Mouse (Mus musculus) midbrain, embryonic 16.5 days (tissue): Measurements from ENCODE around the gene A830018L16Rik. TPM values are rescaled to one million over a fixed set of nuclear protein-coding genes. Genes with fewer than 3 reads are reported as not detected.
"Not testable (repeated sequence)": the region's sequence is repeated elsewhere in the genome, so short reads cannot be mapped to it uniquely, and the experiment has no call there.

Source experiments
- ATAC-seq: fragments of 200-750 bp; cut with Nextera tagmentation; 2 replicates; pipeline ENCODE4 v1.8.0; 2017; ENCODE audit warnings: moderate TSS enrichment
- H3K27ac ChIP-seq: fragments of 300-500 bp; sonication (generic); 2 replicates; pipeline ENCODE4 v1.5.1; 2014; ENCODE audit warnings: mild to moderate bottlenecking, low read length, mixed read lengths
- H3K27me3 ChIP-seq: fragments of 300-500 bp; sonication (generic); 2 replicates; pipeline ENCODE4 v1.6.1; 2014; ENCODE audit warnings: low read depth, low read length, mixed read lengths; ENCODE audit not compliant: control insufficient read depth, insufficient read depth
- H3K36me3 ChIP-seq: fragments of 300-500 bp; sonication (generic); 2 replicates; pipeline ENCODE4 v1.6.1; 2014; ENCODE audit warnings: mild to moderate bottlenecking, low read length, moderate library complexity, mixed read lengths; ENCODE audit not compliant: control insufficient read depth, insufficient read depth
- H3K4me1 ChIP-seq: fragments of 300-500 bp; sonication (generic); 2 replicates; pipeline ENCODE4 v1.6.1; 2014; ENCODE audit warnings: mild to moderate bottlenecking, low read length, mixed read lengths; ENCODE audit not compliant: control insufficient read depth, insufficient read depth
- H3K4me2 ChIP-seq: fragments of 300-500 bp; sonication (generic); 2 replicates; pipeline ENCODE4 v1.6.1; 2014; ENCODE audit warnings: mild to moderate bottlenecking, low read length, mixed read lengths
- H3K4me3 ChIP-seq: fragments of 300-500 bp; sonication (generic); 2 replicates; pipeline ENCODE4 v1.5.1; 2014; ENCODE audit warnings: low read depth, mild to moderate bottlenecking, low read length, moderate library complexity, mixed read lengths
- H3K9ac ChIP-seq: fragments of 300-500 bp; sonication (generic); 2 replicates; pipeline ENCODE4 v1.6.1; 2014; ENCODE audit warnings: low read depth, low read length, mixed read lengths
- H3K9me3 ChIP-seq: fragments of 300-500 bp; sonication (generic); replicated peaks from 2 replicates; pipeline ENCODE4 v1.6.1; 2014; ENCODE audit warnings: mild to moderate bottlenecking, low read length, mixed read lengths; ENCODE audit not compliant: control insufficient read depth, poor library complexity, severe bottlenecking
- WGBS: fragments of 180-500 bp; shearing (Covaris S2); extraction: QIAGEN DNeasy Blood & Tissue Kit; methylation state at CpG from one replicate; pipeline ENCODE4 v1.1.7; 2014; 5-methylcytosine and 5-hydroxymethylcytosine counted together
- polyA plus RNA-seq: library from polyadenylated mRNA; unstranded; fragments of >200 nt; fragmentation: Nextera tagmentation; extraction: Ambion mirVana; gene quantifications from 2 replicates; pipeline ENCODE4 v1.2.1, GENCODE M21; 2015

Gene A830018L16Rik
- polyA plus RNA-seq, 1 experiment from 2014 or later, result 16.6 TPM

DNA sequence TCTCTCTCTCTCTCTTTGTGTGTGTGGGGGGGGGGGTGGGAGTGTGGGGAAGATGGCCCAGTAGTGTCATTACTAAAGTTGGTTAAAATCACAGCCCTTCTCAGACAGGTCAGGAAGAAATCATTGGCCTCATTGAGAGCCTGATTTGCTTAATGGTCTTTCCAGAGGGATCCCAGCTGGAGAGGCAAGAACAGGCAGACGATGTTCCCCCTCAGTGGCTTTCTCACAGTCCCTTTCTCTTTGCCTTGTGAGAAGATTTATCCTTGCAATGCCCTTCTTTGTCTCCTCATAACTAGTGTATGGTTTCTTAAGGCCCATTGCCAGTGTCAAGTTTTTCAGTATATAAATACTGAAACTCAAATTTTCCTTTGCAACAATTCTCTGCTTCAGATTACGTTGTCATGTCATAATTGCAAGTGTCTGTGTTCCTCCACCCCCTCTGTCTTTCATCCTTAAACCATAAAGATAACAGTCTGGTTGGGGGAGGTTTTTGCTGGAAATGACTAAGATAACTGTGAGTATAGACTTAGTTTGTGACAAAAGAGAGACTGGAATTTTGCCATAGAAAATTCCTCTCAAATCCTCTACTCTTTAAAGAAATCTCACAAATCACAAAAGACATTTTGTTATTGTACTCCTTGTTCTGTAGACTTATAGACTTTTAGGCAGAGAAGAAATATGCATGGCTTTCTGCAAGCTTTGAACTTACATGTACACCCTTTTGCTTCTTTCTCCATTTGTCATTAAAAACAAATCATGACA, 595.1 kb downstream of the A830018L16Rik start:
- H3K27me3 ChIP-seq, result no peaks in the 10 kb centered on the region
- no peaks in the 10 kb centered on the region for H3K9me3 ChIP-seq
- H3K9ac ChIP-seq, result no peak overlapping the region
- no peak overlapping the region for H3K4me2 ChIP-seq
- H3K36me3 ChIP-seq, result no peaks in the 10 kb centered on the region
- no peak for ATAC-seq
- H3K4me3 ChIP-seq, result no peak overlapping the region
- 45% methylated on average over 2 of the region's 2 CpGs for WGBS
- no peak overlapping the region for H3K27ac ChIP-seq
- no peaks in the 10 kb centered on the region for H3K4me1 ChIP-seq

DNA sequence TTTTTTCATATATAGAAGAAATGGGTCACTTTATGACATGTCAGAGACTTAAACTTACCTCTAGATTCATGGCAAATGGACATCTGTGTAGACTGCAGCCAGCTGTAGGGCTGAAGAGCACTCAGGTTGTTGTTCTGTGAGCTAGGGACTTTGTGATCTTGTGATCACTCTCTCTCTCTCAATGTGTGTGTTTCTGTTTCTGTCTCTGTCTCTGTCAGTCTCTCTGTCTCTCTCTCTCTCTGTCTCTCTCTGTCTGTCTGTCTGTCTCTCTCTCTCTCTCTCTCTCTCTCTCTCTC, 595.6 kb downstream of the A830018L16Rik start:
- Histone ChIP-seq H3K36me3 (no peaks in the 10 kb centered on the region), H3K27me3 (no peaks in the 10 kb centered on the region), H3K4me3 (no peak overlapping the region), H3K27ac (no peak overlapping the region), H3K9me3 (no peaks in the 10 kb centered on the region), H3K4me1 (no peaks in the 10 kb centered on the region), H3K9ac (no peak overlapping the region), H3K4me2 (no peak overlapping the region)
- no peak for ATAC-seq

DNA sequence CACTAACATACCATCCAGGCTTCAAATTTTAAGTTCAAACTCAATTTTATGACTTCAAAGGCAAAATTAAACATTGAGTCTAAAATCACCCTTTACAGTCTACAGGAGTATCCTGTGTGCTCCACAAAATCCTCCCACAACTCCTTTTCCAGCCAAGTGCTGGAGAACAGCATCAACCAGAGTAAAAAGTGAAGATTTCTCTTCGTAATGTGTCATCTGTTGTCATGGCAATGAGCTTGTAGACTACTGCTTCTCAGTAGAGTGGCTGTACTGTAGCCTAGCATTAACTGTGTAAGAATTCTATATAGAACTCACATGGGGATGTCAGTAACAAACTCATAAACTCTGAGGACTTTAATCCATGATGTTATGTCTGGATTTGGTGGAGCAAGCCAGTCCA, 596.7 kb downstream of the A830018L16Rik start:
- no peak overlapping the region for H3K9ac ChIP-seq
- WGBS, result 79% methylated on average over 1 of the region's 1 CpGs

GRCm38 (mm10) chr1:12020646-12021045, 606.7 kb downstream of the A830018L16Rik start:
- not testable (repeated sequence) for H3K4me3 ChIP-seq, H3K36me3 ChIP-seq, H3K27ac ChIP-seq, ATAC-seq, H3K4me1 ChIP-seq, H3K9ac ChIP-seq, H3K9me3 ChIP-seq, H3K27me3 ChIP-seq, H3K4me2 ChIP-seq
- 90% methylated on average over 5 of the region's 5 CpGs for WGBS

More for the DNA sequence above, 596.7 kb downstream of the A830018L16Rik start:
- H3K27ac ChIP-seq, result no peak overlapping the region
- H3K27me3 ChIP-seq, result no peaks in the 10 kb centered on the region
- no peaks in the 10 kb centered on the region for H3K4me1 ChIP-seq
- H3K9me3 ChIP-seq, result no peaks in the 10 kb centered on the region
- H3K4me3 ChIP-seq, result no peak overlapping the region
- no peaks in the 10 kb centered on the region for H3K36me3 ChIP-seq
- H3K4me2 ChIP-seq, result no peak overlapping the region
- ATAC-seq, result no peak
